Mouse (Mus musculus): ENCODE data around the gene Fam20a.

GRCm38 (mm10) chr11:109722711-109723110 lies 632 bp upstream of the Fam20a start:
- TF ChIP-seq EP300 (IDR thresholded peaks at IDR 0.05; ENCODE audit: low read depth) (peak; percentile 19; the same call in 1 of the 2 replicates), CTCF (IDR thresholded peaks at IDR 0.05; ENCODE audit: low read depth) (no peak)

All from liver, postnatal 0 days (tissue).